Mouse (Mus musculus) neural tube, embryonic 15.5 days (tissue): ENCODE results near the gene Fryl. TPM values are rescaled to one million over a fixed set of nuclear protein-coding genes. Genes with fewer than 3 reads are reported as not detected.

ENCODE experiments used
- polyA plus RNA-seq: library from polyadenylated mRNA; unstranded; fragments of >200 nt; fragmentation: Nextera tagmentation; extraction: Ambion mirVana; gene quantifications from 2 replicates; pipeline ENCODE4 v1.2.1, GENCODE M21; 2015

The Fryl gene
- polyA plus RNA-seq, 1 experiment from 2014 or later, result 37.8 TPM

Other genes with a start within 250 kb of the Fryl start
- 34.4 and 42.5 TPM in 2 replicates for gene Slc10a4, start 249.7 kb downstream of the Fryl start, polyA plus RNA-seq
- 376 and 411 TPM in 2 replicates for gene Ociad1, start 36.2 kb upstream of the Fryl start, polyA plus RNA-seq
- 25.4 and 35.8 TPM in 2 replicates for gene Ociad2, start 84.4 kb upstream of the Fryl start, polyA plus RNA-seq
- gene Cwh43, start 149.5 kb upstream of the Fryl start, polyA plus RNA-seq, result 0.45 and 0.56 TPM in 2 replicates
- 43.6 and 50.1 TPM in 2 replicates for gene Dcun1d4, start 224.4 kb upstream of the Fryl start, polyA plus RNA-seq